ENCODE assay signal across 15 mouse cellular contexts in genomic region chr8:12466845-12467244, GRCm38 (mm10).
"Had no signal": no experiment of that assay in that cellular context is flagged by ENCODE, and none has a peak within 500 bp of the region (broad histone marks: within the 10 kb centered on the region; RNA-seq: fewer than 3 reads in every experiment).

No protein-coding gene starts in this region.

- H3K27me3 ChIP-seq: stomach, embryonic 15.5 days had no signal

- H3K4me3 ChIP-seq: neural tube, embryonic 13.5 days; neural tube, embryonic 15.5 days; stomach, embryonic 15.5 days had no signal

- H3K4me1 ChIP-seq: neural tube, embryonic 15.5 days; stomach, embryonic 15.5 days had no signal

- DNase-seq: retina, postnatal 1 day; right cerebral cortex, adult 18-20 months; right cerebral cortex, postnatal 14 days; right cerebral cortex, postnatal 25 days; right cerebral cortex, postnatal 4 days; spleen, adult 18-20 months; thymus, adult 18-20 months; thymus, adult 2 months; thymus, postnatal 14 days; thymus, postnatal 25 days; thymus, postnatal 4 days had no signal

- H3K9ac ChIP-seq: neural tube, embryonic 13.5 days; neural tube, embryonic 15.5 days; stomach, embryonic 15.5 days had no signal

- H3K27ac ChIP-seq: neural tube, embryonic 13.5 days; neural tube, embryonic 15.5 days; stomach, embryonic 15.5 days; stomach, postnatal 0 days had no signal

- H3K36me3 ChIP-seq: neural tube, embryonic 13.5 days; neural tube, embryonic 15.5 days; stomach, embryonic 15.5 days had no signal
